Mouse (Mus musculus) liver, embryonic 16.5 days (tissue): ENCODE measurements around the gene Tubb4a. TPM values are rescaled to one million over a fixed set of nuclear protein-coding genes. Genes with fewer than 3 reads are reported as not detected.

ENCODE experiments used
- ATAC-seq: fragments of 200-750 bp; cut with Nextera tagmentation; 2 replicates; pipeline ENCODE4 v1.8.0; 2017; ENCODE audit warnings: low read depth, mild to moderate bottlenecking, moderate number of reproducible peaks, moderate library complexity
- H3K27ac ChIP-seq: fragments of 300-500 bp; sonication (generic); 2 replicates; pipeline ENCODE4 v1.5.1; 2014; ENCODE audit warnings: mild to moderate bottlenecking, low read length
- H3K27me3 ChIP-seq: fragments of 300-500 bp; sonication (generic); 2 replicates; pipeline ENCODE4 v1.6.1; 2014; ENCODE audit warnings: low read depth, low read length, mixed read lengths; ENCODE audit not compliant: control insufficient read depth, insufficient read depth
- H3K36me3 ChIP-seq: fragments of 300-500 bp; sonication (generic); 2 replicates; pipeline ENCODE4 v1.6.1; 2014; ENCODE audit warnings: mild to moderate bottlenecking; ENCODE audit not compliant: control insufficient read depth, insufficient read depth
- H3K4me1 ChIP-seq: fragments of 300-500 bp; sonication (generic); 2 replicates; pipeline ENCODE4 v1.6.1; 2014; ENCODE audit warnings: low read depth, low read length, mixed read lengths; ENCODE audit not compliant: control insufficient read depth
- H3K4me2 ChIP-seq: fragments of 300-500 bp; sonication (generic); 2 replicates; pipeline ENCODE4 v1.6.1; 2014; ENCODE audit warnings: low read depth, low read length, mixed read lengths
- H3K4me3 ChIP-seq: fragments of 300-500 bp; sonication (generic); 2 replicates; pipeline ENCODE4 v1.5.1; 2014; ENCODE audit warnings: low read depth, mild to moderate bottlenecking, low read length
- H3K9ac ChIP-seq: fragments of 300-500 bp; sonication (generic); 2 replicates; pipeline ENCODE4 v1.6.1; 2014; ENCODE audit warnings: low read depth, low read length
- H3K9me3 ChIP-seq: fragments of 300-500 bp; sonication (generic); replicated peaks from 2 replicates; pipeline ENCODE4 v1.6.1; 2016; ENCODE audit warnings: low read length; ENCODE audit not compliant: control insufficient read depth
- WGBS: fragments of 180-500 bp; shearing (Covaris S2); extraction: QIAGEN DNeasy Blood & Tissue Kit; methylation state at CpG from one replicate; pipeline ENCODE4 v1.1.7; 2014; ENCODE audit not compliant: insufficient replicate concordance; 5-methylcytosine and 5-hydroxymethylcytosine counted together
- polyA plus RNA-seq: library from polyadenylated mRNA; unstranded; fragments of >200 nt; fragmentation: Nextera tagmentation; extraction: Ambion mirVana; gene quantifications from 2 replicates; pipeline ENCODE4 v1.2.1, GENCODE M21; 2015

The Tubb4a gene
- polyA plus RNA-seq, 1 experiment from 2014 or later, result 0.60 TPM

DNA sequence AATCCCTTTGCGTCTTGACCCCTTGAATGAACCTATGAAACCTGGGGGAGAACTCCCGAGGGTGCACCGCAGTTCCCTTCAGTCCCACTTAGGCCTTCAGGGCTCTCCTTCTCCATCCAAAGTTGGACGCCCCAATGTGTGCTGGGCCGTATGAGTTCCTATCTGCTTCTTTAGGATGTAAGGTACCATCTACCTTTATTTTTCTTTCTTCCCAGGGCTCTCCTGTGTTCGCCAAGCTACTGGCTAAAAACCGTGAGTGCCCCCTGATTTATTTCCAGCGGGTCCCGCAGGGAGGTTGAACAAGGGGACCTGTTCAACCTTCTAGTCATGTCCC lies 18.4 kb upstream of the Tubb4a start:
- H3K4me2 ChIP-seq, result peak overlapping the region; percentile 66
- no peaks in the 10 kb centered on the region for H3K9me3 ChIP-seq
- H3K27ac ChIP-seq, result no peak overlapping the region
- ATAC-seq, result no peak
- 15% methylated on average over 9 of the region's 9 CpGs for WGBS
- no peaks in the 10 kb centered on the region for H3K36me3 ChIP-seq
- peaks cover 20% of the 10 kb centered on the region for H3K27me3 ChIP-seq
- no peak overlapping the region for H3K9ac ChIP-seq
- no peaks in the 10 kb centered on the region; the same call in none of the 2 replicates for H3K4me1 ChIP-seq
- H3K4me3 ChIP-seq, result peak overlapping the region; percentile 55

DNA sequence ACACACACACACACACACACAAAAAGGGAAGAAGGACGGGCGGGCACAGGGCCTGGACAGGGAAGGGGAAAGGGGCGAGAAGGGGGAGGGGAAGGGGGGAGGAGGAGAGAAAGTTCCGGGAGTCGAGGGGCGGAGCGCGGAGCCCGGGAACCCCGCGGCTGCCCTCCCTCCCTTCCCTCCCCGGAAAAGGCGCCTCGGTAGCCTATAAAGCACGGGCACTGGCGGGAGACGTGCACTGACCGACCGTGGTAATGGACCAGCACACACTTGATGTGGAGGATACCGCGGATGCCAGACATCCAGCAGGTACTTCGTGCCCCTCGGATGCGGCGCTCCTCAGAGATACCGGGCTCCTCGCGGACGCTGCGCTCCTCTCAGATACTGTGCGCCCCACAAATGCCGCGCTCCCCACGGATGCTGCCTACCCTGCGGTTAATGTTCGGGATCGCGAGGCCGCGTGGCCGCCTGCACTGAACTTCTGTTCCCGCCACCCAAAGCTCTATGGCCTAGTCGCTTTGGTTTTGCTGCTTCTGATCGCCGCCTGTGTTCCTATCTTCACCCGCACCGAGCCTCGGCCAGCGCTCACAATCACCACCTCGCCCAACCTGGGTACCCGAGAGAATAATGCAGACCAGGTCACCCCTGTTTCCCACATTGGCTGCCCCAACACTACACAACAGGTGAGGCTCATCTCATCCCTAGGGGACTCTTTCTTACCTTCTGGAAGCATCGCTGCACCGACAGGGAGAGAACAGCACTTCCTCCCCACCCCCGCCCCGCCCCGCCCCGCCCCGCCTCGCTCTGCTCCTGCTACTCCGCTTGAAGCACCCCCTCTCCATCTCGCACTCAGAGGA lies 17.8 kb upstream of the Tubb4a start, which contains the start of gene Tnfsf9:
Gene Tnfsf9, plus strand, starts transcription at position 145 of the 854 bp plus-strand sequence.
- peak within 1 kb of the TSS; percentile 66 for H3K4me2 ChIP-seq
- no peaks in the 10 kb centered on the region; the same call in none of the 2 replicates for H3K4me1 ChIP-seq
- peaks cover 20% of the 10 kb centered on the region for H3K27me3 ChIP-seq
- no peaks in the 10 kb centered on the region for H3K9me3 ChIP-seq
- H3K27ac ChIP-seq, result no peak within 1 kb of the TSS
- H3K36me3 ChIP-seq, result no peaks in the 10 kb centered on the region
- ATAC-seq, result peak; percentile 54
- WGBS, result under 1% methylated on average over 52 of the region's 61 CpGs
- H3K4me3 ChIP-seq, result peak within 1 kb of the TSS; percentile 55
- peak within 1 kb of the TSS; percentile 31; the same call in 1 of the 2 replicates for H3K9ac ChIP-seq

DNA sequence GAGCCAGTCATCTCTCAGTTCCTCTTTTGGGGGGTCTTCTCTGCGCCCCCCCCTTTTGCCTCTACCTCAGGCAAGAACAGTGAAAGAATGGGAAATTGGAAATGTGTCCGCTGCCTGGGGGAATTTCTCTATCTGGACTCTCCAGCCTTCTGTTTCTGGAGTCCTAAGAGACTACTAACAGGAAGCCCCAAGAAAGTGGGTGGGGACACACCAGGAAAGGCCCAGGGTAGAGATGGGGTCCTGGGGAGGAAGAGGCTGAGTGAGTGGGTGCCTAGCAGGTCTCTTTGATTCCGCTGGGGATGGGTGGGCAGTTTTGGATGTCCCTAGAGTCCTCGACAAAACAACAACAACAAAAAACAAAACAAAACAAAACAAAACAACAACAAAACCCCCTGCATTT lies 16.9 kb upstream of the Tubb4a start:
- Histone ChIP-seq H3K27ac (no peak overlapping the region), H3K36me3 (no peaks in the 10 kb centered on the region), H3K9ac (no peak overlapping the region), H3K4me3 (no peak overlapping the region), H3K4me1 (no peaks in the 10 kb centered on the region; the same call in none of the 2 replicates), H3K27me3 (peaks cover 20% of the 10 kb centered on the region), H3K9me3 (no peaks in the 10 kb centered on the region), H3K4me2 (peak overlapping the region; percentile 66; the same call in 1 of the 2 replicates)
- WGBS, result 23% methylated on average over 4 of the region's 4 CpGs
- ATAC-seq, result no peak

DNA sequence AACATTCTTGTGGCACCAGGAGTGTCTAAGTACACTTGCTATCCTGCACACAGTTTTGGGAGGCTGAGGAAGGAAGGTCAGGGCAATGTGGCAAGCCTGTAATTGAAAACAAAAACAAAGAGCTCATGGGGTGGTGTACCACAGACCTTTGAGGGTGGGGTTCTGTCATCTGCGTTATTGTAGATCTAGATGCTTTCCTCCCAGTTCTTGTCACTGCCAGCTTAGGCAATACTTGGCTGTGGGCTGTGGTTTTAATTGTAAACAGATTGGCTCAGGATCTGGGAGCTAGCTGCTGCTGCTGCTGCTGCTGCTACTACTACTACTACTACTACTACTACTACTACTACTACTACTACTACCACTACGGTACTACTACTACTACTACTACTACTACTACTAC lies 14.7 kb upstream of the Tubb4a start:
- no peak for ATAC-seq
- H3K27me3 ChIP-seq, result peaks cover 20% of the 10 kb centered on the region
- no peak overlapping the region for H3K4me3 ChIP-seq
- no peaks in the 10 kb centered on the region for H3K9me3 ChIP-seq
- no peak overlapping the region for H3K27ac ChIP-seq
- no peak overlapping the region for H3K4me2 ChIP-seq
- H3K9ac ChIP-seq, result no peak overlapping the region
- no peaks in the 10 kb centered on the region; the same call in none of the 2 replicates for H3K4me1 ChIP-seq
- no peaks in the 10 kb centered on the region for H3K36me3 ChIP-seq
- WGBS, result 55% methylated on average over 2 of the region's 2 CpGs

DNA sequence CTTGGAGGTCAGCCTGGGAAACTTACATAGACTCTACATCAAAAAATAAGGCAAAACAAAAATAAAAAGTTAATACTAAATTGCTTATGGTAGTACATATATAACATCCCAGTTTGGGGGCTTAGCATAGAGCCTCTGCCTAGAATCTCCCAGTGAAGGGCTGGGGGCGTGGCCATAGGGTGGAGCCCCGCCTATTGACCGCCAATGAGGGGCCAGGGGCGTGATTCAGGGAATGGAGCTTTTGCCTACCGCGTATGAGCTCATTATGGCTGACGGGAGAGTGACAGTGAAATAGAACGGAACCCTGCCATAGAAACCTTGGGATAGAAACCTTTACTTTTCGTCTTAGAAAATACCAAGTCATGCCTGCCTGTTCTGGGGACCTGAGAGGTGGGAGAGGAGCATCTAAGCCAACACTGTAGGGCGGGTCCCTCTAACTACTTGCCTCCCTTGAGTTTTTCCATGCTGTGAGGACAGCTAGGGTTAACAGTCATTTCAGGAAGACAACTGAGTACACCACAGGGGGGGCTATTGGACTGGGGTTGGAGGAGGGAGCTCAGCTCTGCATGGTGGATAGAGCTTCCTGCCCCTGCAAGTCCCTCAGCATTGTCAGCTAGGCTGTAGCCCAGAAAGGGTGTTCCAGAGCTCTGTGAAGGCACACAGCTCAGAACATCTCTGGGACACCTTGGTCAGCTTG lies 12.2 kb upstream of the Tubb4a start:
- no peaks in the 10 kb centered on the region for H3K36me3 ChIP-seq
- H3K4me1 ChIP-seq, result no peaks in the 10 kb centered on the region; the same call in none of the 2 replicates
- H3K9me3 ChIP-seq, result no peaks in the 10 kb centered on the region
- ATAC-seq, result peak; percentile 43
- H3K4me2 ChIP-seq, result peak overlapping the region; percentile 35
- no peak overlapping the region for H3K27ac ChIP-seq
- peaks cover 7% of the 10 kb centered on the region; the same call in 1 of the 2 replicates for H3K27me3 ChIP-seq
- H3K9ac ChIP-seq, result no peak overlapping the region
- WGBS, result 5% methylated on average over 10 of the region's 10 CpGs
- no peak overlapping the region for H3K4me3 ChIP-seq

DNA sequence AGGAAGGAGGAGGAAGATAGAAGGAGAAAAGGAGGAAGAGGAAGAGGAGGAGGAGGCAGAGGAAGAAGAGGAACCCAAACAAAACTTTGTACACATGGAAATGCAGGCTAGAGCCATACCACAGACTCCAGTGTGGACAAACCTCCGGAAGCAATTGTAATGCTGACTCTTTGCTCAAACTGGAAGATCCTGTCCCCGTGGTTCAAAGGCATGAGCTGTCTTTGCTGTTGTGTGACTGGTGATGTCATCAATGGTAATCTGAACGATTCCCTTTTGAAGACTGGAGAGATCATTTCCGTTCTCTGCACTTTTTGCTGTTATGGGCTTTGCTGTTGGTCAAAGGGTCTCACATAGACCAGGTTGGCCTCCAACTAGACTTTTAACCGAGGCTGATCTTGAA lies 10.7 kb upstream of the Tubb4a start:
- WGBS, result 41% methylated on average over 5 of the region's 5 CpGs

DNA sequence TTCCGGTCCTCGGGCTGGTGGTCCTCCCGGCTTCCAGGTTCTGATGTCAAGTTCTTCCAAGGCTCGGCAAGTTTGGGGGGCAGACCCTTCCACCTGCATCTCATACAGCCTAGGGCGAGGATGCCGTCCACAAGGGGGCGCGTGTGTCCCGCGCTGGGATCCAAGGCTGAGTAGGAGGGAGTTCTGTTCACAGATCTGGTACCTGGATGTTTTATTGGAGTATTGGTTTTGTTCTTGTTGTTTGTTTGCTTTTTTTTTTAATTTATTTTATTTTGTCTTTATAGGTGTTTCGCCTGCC lies 9.0 kb upstream of the Tubb4a start:
- peak overlapping the region; percentile 35 for H3K4me2 ChIP-seq
- H3K4me3 ChIP-seq, result peak overlapping the region; percentile 16
- peaks cover 3% of the 10 kb centered on the region; the same call in 1 of the 2 replicates for H3K27me3 ChIP-seq
- no peak overlapping the region for H3K27ac ChIP-seq
- H3K9me3 ChIP-seq, result no peaks in the 10 kb centered on the region
- WGBS, result under 1% methylated on average over 11 of the region's 11 CpGs
- H3K4me1 ChIP-seq, result no peaks in the 10 kb centered on the region; the same call in none of the 2 replicates
- no peak overlapping the region for H3K9ac ChIP-seq
- peak; percentile 63 for ATAC-seq
- H3K36me3 ChIP-seq, result no peaks in the 10 kb centered on the region

More for the DNA sequence above, 10.7 kb upstream of the Tubb4a start:
- H3K4me1 ChIP-seq, result no peaks in the 10 kb centered on the region; the same call in none of the 2 replicates
- H3K27ac ChIP-seq, result no peak overlapping the region
- no peak overlapping the region for H3K4me2 ChIP-seq
- H3K9ac ChIP-seq, result no peak overlapping the region
- no peak overlapping the region for H3K4me3 ChIP-seq
- H3K36me3 ChIP-seq, result no peaks in the 10 kb centered on the region
- peaks cover 3% of the 10 kb centered on the region; the same call in 1 of the 2 replicates for H3K27me3 ChIP-seq
- no peaks in the 10 kb centered on the region for H3K9me3 ChIP-seq
- ATAC-seq, result no peak

DNA sequence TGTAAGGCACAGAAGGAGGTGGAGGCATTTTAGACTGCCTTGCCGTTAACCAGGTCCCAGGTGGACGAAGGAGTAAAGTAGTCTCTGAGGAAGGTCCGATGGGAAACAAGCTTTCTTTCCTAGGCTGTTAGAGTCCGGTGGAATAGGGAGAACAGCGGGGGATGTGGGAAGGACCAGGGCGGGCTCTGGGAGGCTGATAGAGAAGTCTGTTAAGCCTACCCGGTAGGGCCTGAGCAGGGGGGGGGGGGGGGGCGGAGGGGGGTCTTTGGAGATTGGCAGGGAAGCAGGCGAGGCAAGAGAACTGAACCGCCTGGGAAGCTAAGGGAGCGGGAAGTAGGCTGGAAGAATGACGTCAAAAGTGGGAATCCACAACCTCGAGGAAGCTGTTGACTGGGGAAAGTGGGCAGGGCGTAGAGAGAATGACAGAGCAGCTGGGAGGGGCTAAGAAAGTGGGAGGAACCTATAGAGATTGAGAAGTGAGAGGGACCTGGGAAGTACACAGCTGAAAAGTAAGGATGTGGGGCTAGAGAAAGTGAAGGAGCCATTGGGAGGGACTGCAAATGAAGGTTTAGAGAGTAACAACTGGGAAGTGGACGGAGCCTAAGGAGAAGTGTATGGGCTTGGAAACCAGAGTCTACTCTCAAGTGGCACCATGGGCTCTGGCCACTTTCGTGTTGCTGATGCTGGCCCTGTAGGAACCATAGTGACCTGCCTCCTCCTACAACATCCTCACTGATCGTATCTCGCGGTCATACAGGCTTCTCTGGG lies 8.5 kb upstream of the Tubb4a start:
- H3K4me2 ChIP-seq, result peak overlapping the region; percentile 35
- no peaks in the 10 kb centered on the region for H3K36me3 ChIP-seq
- H3K27me3 ChIP-seq, result peaks cover 3% of the 10 kb centered on the region; the same call in 1 of the 2 replicates
- H3K9ac ChIP-seq, result no peak overlapping the region
- no peak overlapping the region for H3K27ac ChIP-seq
- H3K4me1 ChIP-seq, result no peaks in the 10 kb centered on the region; the same call in none of the 2 replicates
- WGBS, result 4% methylated on average over 18 of the region's 19 CpGs
- H3K9me3 ChIP-seq, result no peaks in the 10 kb centered on the region
- H3K4me3 ChIP-seq, result peak overlapping the region; percentile 16
- ATAC-seq, result peak; percentile 75
